Mouse (Mus musculus) kidney, postnatal 14 days (tissue): Measurements from ENCODE around the gene Lpar2.
A peak's percentile ranks its signal among the peaks of the same experiment; 100 is the strongest.

Source experiments
- DNase-seq: peaks from one replicate; pipeline ENCODE4 v3.0.0; 2022; ENCODE audit warnings: mixed read lengths

Lpar2 gene

GRCm38 (mm10) chr8:69808094-69808863, 13.9 kb upstream of the Lpar2 start, which contains the start of gene Gmip:
Gene Gmip, plus strand, starts transcription at chr8:69808679.
- DNase-seq: peak; percentile 87

DNA sequence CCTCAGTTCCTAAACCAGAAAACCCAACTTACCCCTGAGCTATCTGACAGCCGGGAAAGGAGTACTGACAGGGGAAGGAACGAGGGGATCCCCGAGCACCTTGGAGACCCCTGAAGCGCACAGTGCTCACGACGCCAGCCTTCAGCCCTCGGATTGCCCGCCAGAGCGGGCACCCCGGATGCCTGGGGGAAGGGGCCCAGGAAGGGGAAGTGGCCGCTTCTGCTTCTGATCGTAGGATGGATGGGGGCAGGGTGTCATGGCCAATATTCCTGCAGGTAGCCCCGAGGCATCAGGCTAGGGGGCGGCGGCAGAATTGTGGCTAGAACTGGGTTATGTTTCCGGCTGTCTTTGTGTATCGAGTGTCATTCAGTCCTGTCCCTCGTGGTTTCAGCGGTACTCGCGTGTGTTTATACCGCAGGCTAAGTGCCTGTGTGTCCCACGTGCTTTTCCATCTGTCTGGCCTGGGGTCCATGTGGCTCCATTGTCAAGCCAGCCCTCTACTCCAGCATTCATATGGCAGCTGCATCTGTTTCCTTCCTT, 13.3 kb upstream of the Lpar2 start:
- no peak for DNase-seq

- DNase-seq: no peak
These were observed 12.4 kb upstream of the Lpar2 start for GRCm38 (mm10) chr8:69809820-69810219.

- DNase-seq: no peak
These were observed 7.3 kb upstream of the Lpar2 start for GRCm38 (mm10) chr8:69814881-69815280.

DNA sequence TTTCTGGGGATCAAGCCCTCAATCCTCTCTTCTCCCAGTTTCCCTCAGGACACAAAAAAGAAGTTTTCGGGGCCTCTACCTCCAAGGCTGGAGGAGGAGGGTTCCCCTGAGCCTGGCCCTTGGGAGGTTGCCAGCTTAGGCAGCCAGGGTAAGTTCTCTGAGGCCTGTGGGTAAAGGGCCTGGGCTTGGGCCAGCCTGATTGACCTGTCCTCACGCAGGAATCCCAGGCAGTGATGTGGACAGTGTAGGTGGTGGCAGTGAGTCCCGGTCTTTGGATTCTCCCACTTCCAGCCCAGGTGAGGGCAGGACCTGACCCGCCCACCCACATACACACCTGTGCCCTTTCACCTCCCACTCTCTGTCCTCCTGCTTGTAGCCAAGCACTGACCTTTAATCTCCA, 6.8 kb upstream of the Lpar2 start:
- no peak for DNase-seq

GRCm38 (mm10) chr8:69820466-69820865, 1.8 kb upstream of the Lpar2 start:
- DNase-seq: peak; percentile 76

- DNase-seq: peak; percentile 72
These were observed 251 bp upstream of the Lpar2 start for GRCm38 (mm10) chr8:69821971-69822385.

DNA sequence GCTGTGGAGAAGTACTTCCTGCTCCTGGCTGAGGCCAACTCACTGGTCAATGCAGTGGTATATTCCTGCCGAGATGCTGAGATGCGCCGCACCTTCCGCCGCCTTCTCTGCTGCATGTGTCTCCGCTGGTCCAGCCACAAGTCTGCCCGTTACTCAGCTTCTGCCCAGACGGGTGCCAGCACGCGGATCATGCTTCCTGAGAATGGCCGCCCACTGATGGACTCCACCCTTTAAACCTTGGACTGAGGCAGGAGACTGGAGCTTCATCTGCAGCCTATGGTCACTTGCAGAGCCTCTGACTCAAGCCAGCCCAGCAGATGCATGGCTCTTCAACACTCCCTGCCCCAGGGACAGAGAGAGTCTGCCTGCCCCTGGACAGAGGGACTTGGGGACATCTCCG, 4.1 kb downstream of the Lpar2 start:
- DNase-seq: no peak

DNA sequence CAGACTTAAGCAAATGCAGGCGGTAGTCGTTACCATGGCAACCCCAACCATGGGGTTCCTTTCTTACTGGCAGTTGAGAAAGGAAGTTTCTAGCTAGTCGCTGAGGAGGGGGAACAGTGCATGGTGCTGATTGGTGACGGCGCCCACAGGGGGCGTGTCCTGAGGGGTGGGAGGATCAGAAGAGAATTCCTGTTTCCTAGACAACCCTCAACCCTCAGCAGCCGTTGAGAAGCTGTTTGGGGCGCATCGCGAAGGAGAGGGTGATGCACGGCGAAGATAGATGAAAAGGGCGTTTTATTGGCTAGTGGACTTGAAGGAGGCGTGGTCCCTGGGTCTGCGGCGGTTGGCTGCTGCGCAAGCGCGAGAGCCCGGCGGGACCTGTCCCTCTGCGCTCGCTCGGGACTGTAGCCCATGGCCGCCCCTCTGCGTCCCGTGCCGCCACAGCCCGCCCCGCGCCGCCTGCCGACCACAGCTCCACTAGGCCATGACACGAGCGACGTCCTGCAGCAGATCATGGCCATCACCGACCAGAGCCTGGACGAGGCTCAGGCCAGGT, 10.1 kb downstream of the Lpar2 start, which contains the start of gene Pbx4:
Gene Pbx4 (plus strand): TSS at position 194 of the 556 bp plus-strand sequence.
- peak; percentile 90 for DNase-seq

GRCm38 (mm10) chr8:69837057-69837682, 14.9 kb downstream of the Lpar2 start:
- DNase-seq: peak; percentile 53

- no peak for DNase-seq
These were observed 25.2 kb downstream of the Lpar2 start for GRCm38 (mm10) chr8:69847167-69848065.

DNA sequence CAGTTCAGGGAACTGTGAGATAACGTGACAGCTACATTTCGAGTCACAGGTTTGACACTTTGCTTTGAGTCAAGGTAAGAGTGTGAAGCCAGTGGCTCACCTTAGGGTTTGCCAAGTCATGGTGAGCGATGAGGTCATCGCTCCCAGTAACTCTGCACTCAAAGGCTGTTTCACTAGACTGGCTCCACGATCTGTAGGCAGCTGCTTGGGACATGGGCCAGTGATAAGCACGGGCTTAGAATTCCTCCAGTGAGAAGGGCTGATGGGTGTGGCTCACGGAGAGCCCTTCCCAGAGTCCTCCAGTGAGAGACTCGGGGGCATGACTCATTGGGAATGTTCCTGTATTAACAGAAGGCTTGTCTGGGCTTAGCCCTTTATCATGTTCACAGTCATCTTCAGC, 26.7 kb downstream of the Lpar2 start:
- no peak for DNase-seq

DNA sequence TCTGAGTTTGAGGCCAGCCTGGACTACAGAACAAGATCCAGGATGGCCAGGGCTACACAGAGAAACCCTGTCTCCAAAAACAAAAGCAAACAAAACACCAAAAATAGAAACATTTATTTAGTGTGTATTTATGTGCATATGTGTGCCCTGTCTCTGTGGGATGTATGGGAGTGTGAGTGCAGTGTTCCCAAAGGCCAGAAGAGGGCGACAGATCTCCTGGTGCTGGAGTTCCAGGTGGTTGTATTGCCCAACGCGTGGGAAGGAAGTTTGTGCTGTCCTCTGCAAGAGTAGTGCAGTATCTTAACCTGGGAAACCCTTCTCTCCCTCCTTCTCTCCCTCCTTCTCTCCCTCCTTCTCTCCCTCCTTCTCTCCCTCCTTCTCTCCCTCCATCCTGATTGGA, 27.7 kb downstream of the Lpar2 start:
- DNase-seq: no peak

DNA sequence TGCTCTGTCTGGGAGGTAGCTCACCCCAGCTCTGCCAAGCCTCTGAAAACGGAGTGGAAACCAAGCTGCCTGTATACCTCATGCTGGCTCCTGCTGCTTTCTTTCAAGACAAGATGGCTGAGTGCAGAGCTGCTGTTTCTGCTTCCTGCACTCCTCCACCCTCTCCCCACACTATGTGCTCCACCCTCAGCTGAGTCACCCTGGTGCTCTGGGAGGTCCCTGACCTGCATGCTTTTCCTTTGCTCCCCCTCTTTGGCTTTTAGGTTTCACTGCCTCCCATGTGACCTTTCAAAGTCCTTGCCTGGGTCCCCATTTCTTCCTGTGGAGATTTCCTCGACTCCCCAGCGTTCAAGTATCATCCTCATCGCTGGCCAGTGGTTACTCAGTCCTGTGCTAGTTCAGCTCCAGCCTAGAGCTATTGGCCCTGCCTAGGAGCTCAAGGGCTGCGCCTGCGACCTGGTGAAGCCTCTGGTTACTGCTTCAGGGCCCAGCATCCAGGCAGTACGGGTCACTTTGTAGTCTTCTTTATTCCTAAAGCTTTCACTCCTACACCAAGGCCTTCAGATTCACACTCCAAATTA, 28.8 kb downstream of the Lpar2 start:
- no peak for DNase-seq

DNA sequence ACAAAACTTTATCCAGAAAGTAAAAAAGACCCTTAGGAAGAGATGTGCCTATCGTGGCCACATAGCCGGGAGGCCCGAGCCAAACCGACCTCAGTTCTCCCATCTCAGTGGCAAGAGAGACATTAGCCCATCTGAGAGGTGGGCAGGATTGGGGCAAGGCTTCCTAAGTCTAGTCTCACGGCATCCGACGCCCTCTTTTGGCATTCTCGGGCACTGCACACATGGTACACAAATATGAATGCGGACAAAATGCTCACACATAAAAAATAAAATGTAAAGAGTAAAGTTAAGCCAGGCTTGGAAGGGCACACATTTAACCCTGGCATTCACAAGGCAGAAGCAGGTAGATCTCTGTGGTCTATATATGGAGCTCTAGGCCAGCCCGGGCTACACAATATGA, 31.6 kb downstream of the Lpar2 start:
- no peak for DNase-seq

DNA sequence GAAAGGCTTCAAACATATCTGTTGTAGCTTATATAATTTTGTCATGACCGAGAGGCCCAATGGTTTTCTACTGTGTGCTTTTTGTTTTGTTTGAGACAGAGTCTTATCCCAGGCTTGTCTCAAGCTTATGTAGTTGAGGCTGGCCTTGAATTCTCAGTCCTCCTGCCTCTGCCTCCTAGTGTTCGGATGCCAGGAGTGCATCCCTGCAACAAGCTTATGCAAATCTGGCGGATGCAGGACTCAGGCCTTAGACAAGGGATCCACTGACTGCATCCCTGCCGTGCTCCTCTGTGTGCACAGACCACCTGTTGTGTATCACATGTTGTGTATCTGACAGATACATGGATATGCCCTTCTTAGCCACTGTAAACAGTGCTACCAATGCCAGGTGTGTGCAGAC, 38.6 kb downstream of the Lpar2 start:
- DNase-seq: no peak

DNA sequence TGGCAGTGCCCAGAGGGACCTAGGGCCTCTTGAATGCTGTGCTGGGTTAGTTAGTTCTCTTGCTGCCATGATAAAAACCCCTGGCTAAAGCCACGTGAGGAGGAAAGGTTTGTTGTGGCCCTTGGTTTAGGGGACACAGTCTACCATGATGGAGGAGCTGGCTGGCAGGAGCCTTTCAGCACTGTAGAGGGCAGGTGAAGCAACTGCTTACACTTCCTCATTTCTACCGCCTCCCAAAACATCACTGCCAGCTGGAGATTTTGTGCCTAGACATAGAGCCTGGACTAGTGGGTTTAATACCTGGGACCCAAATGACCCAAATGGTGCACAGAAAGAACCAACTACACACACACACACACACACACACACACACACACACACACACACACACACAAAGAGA, 39.0 kb downstream of the Lpar2 start:
- DNase-seq: no peak

GRCm38 (mm10) chr8:69863387-69864020, 41.3 kb downstream of the Lpar2 start:
- DNase-seq: no peak

DNA sequence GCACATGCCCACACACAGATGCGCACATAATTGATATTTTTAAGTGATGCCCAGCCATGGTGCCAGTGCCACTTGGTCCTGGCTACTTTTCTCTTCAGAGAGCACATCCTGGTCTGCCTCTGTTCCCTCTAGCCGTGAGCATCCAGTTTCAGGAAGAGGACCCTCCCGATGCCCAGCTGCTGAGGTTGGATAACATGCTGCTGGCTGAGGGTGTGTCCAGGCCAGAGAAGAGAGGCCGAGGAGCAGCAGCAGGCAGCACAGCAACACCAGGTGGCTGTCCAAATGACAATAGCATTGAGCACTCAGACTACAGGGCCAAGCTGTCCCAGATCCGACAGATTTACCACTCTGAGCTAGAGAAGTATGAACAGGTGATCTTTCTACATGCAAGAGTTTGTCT, 42.0 kb downstream of the Lpar2 start:
- no peak for DNase-seq

- no peak for DNase-seq
These were observed 45.6 kb downstream of the Lpar2 start for GRCm38 (mm10) chr8:69867696-69868326.

DNA sequence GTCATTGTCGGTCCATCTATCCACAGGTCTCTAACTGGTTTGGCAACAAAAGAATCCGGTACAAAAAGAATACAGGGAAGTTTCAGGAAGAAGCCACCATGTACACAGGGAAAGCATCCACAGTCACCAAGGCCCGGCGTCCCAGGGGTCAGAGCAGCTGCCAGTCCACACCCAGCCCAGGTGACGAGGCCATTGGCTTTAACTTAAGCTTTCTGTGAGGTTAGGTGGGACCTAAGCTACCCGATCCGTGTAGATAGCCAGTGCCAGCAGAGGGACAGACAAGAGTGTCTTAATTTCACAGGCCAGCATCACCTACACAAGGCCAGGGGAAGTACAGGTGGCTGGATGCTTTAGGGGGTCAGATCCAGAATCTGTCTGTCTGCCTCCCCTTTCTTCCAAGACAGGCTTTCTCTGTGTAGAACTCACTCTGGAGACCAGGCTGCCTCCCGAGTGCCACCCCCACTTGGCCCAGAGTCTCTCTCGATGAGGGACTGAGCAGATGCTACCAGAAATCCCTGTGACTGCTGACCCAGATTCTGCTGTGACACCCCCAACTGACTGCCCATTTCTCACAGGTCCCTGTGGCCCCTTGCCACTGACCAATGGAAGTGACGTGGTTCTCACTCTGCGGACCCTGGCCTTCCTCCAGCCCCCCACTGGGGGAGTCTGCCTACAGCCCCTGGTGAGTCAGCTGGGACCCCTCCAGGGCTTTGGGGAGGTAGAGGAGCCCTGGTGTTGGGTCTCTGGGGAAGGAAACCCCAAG, 48.0 kb downstream of the Lpar2 start:
- DNase-seq: no peak
